Mouse (Mus musculus) brain, embryonic 18.5 days (tissue): ENCODE measurements around the gene Fryl.

Experiments used
- DNase-seq: peaks from one replicate; pipeline ENCODE4 v3.0.0-alpha.2; 2012; ENCODE audit warnings: low read depth, low spot score

The Fryl gene

GRCm38 (mm10) chr5:73222397-73222796 is 34.0 kb downstream of the Fryl start:
- no peak for DNase-seq

GRCm38 (mm10) chr5:73221826-73222225 is 34.6 kb downstream of the Fryl start:
- DNase-seq: no peak

- no peak for DNase-seq
Observed at GRCm38 (mm10) chr5:73219716-73220115, 36.7 kb downstream of the Fryl start.

- no peak for DNase-seq
Observed at GRCm38 (mm10) chr5:73218065-73218464, 38.4 kb downstream of the Fryl start.

GRCm38 (mm10) chr5:73217116-73217515 is 39.3 kb downstream of the Fryl start:
- DNase-seq: no peak

GRCm38 (mm10) chr5:73216014-73216413 is 40.4 kb downstream of the Fryl start:
- no peak for DNase-seq

GRCm38 (mm10) chr5:73212446-73212845 is 44.0 kb downstream of the Fryl start:
- DNase-seq: no peak

GRCm38 (mm10) chr5:73211961-73212360 is 44.5 kb downstream of the Fryl start:
- DNase-seq: no peak

GRCm38 (mm10) chr5:73210971-73211315 is 45.5 kb downstream of the Fryl start:
- DNase-seq: no peak

GRCm38 (mm10) chr5:73210127-73210970 is 46.1 kb downstream of the Fryl start:
- no peak for DNase-seq

GRCm38 (mm10) chr5:73209201-73210096 is 47.0 kb downstream of the Fryl start:
- DNase-seq: no peak

GRCm38 (mm10) chr5:73208645-73209044 is 47.8 kb downstream of the Fryl start:
- DNase-seq: no peak

GRCm38 (mm10) chr5:73206722-73207121 is 49.7 kb downstream of the Fryl start:
- no peak for DNase-seq

GRCm38 (mm10) chr5:73205996-73206629 is 50.3 kb downstream of the Fryl start:
- no peak for DNase-seq

- peak; percentile 4 for DNase-seq
Observed at GRCm38 (mm10) chr5:73205050-73205449, 51.4 kb downstream of the Fryl start.

- no peak for DNase-seq
Observed at GRCm38 (mm10) chr5:73202498-73202897, 53.9 kb downstream of the Fryl start.

- DNase-seq: no peak
Observed at GRCm38 (mm10) chr5:73202077-73202476, 54.3 kb downstream of the Fryl start.

- DNase-seq: no peak
Observed at GRCm38 (mm10) chr5:73200387-73201384, 55.7 kb downstream of the Fryl start.

- no peak for DNase-seq
Observed at GRCm38 (mm10) chr5:73199586-73199985, 56.8 kb downstream of the Fryl start.

GRCm38 (mm10) chr5:73198690-73199089 is 57.7 kb downstream of the Fryl start:
- no peak for DNase-seq

- DNase-seq: no peak
Observed at GRCm38 (mm10) chr5:73197796-73198195, 58.6 kb downstream of the Fryl start.
